Mouse (Mus musculus): ENCODE data around the gene Nat8f5. TPM values are rescaled to one million over a fixed set of nuclear protein-coding genes. Genes with fewer than 3 reads are reported as not detected.
"Not testable (repeated sequence)": the region's sequence is repeated elsewhere in the genome, so short reads cannot be mapped to it uniquely, and the experiment has no call there.

Gene Nat8f5
- not detected in 2 replicates for polyA plus RNA-seq (2015; fragmentation: Nextera tagmentation; extraction: Ambion mirVana)

DNA sequence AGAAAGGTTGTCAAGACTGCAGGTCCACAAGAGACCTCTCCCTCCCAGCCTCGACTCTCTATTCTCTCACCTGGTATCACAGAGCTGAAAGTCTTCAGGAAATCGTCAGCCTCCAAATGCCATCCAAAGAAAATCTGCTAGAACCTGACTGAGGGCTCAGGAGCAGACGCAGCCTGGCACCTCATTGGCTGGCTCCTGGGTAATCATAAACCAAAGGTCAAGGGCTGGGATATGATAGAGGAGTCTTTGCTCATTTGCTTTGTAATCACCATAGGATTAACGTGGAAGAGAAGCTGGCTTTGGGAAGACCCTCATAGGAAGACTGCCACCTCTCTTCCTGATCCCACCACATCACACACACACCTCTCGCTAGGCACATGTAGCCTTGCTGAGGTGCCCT, at the start of gene Nat8f5, which contains the start of gene Nat8f6:
Gene Nat8f5, minus strand, starts transcription at position 136 of the 400 bp plus-strand sequence.
Gene Nat8f6, minus strand, starts transcription at position 118 of the 400 bp plus-strand sequence.
- Histone ChIP-seq H3K4me1 (no peaks in the 10 kb centered on the region), H3K27me3 (no peaks in the 10 kb centered on the region), H3K9ac (replicated peaks) (no peak within 1 kb of the TSS), H3K9me3 (no peaks in the 10 kb centered on the region), H3K36me3 (no peaks in the 10 kb centered on the region), H3K4me3 (no peak within 1 kb of the TSS), H3K27ac (replicated peaks) (no peak within 1 kb of the TSS), H3K4me2 (replicated peaks) (no peak within 1 kb of the TSS)
- WGBS, result 85% methylated on average over 5 of the region's 5 CpGs
- no peak for ATAC-seq (replicated peaks)

DNA sequence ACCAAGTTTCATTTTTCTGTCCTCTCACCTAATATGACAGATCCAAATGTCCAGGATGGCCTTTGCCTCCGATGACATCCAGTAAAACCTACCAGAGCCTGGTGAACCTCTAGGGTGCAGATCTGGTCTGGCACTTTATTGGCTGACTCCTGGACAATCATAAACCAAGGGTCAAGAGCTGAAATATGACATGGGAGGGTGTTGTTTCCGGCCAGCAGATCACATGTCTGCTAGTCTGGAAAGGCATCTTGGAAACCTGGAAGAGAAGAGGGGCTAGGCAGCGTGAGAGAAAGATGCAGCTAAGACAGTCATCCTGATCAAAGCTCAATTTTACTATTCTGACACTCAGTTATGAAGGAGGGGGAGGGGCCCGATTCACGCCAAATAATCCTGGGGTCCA, 48.2 kb upstream of the Nat8f5 start, which contains the start of gene Nat8f2:
Gene Nat8f2, minus strand, starts transcription at position 153 of the 400 bp plus-strand sequence.
- H3K9ac ChIP-seq (replicated peaks); H3K36me3 ChIP-seq; H3K9me3 ChIP-seq; H3K4me2 ChIP-seq (replicated peaks); H3K4me1 ChIP-seq; H3K4me3 ChIP-seq; H3K27me3 ChIP-seq; ATAC-seq (replicated peaks); H3K27ac ChIP-seq (replicated peaks): not testable (repeated sequence)
- 87% methylated on average over 5 of the region's 5 CpGs for WGBS

DNA sequence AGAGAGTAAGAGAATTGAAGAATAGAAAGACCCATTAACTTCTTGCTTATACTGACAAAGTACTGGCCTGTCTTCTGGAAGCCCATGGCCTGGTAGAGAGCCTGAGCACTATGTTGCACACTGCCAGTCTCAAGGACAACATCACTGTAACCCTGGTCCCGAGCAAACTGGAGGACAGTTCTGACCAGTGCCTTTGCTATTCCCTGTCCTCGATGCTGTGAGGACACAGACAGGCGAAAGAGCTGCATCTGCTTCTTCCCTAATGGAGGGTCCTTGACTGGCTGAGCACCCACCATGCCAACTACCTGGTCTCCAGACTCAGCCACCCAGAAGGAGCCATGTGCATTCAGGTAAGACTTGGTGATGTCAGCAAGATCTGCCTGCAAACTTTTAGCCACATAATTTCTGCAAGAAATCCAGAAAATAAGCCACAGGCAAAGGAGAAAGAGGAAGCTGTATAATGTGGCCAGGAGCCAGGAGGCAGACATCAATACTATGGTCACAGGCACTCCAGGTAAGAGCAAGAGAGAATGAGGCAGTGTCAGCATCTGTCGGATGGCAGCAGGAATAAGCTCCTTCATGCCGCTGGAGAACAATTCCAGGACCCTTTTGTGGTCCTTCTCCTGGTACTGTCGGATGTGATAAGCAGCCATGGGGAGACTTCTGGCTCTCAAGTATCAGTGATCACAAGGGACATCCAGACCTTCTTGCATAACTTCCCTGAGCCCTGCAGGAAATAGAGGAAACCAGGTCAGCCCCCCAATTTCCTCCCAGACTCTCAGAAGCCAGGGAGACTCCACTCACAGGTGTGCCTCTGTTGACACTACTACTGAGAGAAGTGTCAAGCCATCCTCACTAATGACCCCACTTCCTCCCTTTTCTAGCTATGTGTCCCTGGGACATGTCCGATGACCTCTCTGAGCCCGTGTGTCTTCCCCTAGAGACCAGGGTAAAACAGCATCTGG, 47.2 kb upstream of the Nat8f5 start:
- Histone ChIP-seq H3K4me1 (no peaks in the 10 kb centered on the region), H3K27me3 (no peaks in the 10 kb centered on the region), H3K9ac (replicated peaks) (no peak overlapping the region), H3K9me3 (no peaks in the 10 kb centered on the region), H3K4me2 (replicated peaks) (no peak overlapping the region), H3K36me3 (no peaks in the 10 kb centered on the region), H3K27ac (replicated peaks) (no peak overlapping the region), H3K4me3 (no peak overlapping the region)
- ATAC-seq (replicated peaks), result no peak
- 91% methylated on average over 8 of the region's 8 CpGs for WGBS

DNA sequence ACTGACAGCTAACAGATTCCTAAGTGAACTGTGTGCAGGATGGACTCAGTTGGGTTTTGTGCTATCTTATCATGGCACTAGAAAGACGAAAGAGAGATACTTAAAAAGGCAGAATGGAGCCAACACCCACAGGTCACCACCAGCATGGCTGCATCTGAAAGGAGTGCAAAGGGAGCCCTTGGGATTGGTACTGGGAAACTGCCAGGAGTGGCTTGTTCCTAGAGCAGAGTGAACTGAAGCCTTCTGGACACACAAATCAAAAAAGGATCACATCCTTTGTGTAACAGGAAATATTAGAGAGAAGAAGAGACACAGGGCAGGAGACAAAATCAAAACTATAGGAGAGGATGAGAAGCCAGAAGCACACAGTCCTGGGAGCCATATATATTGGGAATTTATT, 46.2 kb upstream of the Nat8f5 start:
- ATAC-seq (replicated peaks); H3K4me1 ChIP-seq; H3K27ac ChIP-seq (replicated peaks); H3K4me3 ChIP-seq; H3K27me3 ChIP-seq; H3K9me3 ChIP-seq; H3K4me2 ChIP-seq (replicated peaks); H3K9ac ChIP-seq (replicated peaks); H3K36me3 ChIP-seq: not testable (repeated sequence)
- 71% methylated on average over 1 of the region's 1 CpGs for WGBS

DNA sequence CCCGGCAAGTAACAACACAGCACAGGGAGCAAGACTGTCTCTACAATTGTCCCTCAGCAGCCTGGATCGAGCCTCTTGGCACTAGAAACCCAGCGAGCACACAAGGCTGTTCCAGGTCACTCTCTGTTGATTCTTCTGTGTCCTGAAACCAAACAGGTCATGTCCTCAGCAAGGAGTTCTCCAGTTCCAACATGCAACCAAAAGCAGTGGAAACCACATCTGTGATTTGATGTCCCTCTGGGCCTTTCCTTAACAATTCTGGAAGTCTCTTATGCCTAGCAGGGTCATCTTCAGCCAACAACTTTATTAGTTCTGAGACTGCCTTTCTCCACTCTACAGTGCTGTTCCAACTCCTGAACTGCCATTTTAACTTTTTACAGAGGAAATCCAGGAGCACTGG, 45.4 kb upstream of the Nat8f5 start:
- H3K9me3 ChIP-seq; H3K4me3 ChIP-seq; H3K27ac ChIP-seq (replicated peaks); H3K27me3 ChIP-seq; H3K4me2 ChIP-seq (replicated peaks); ATAC-seq (replicated peaks); H3K9ac ChIP-seq (replicated peaks); H3K36me3 ChIP-seq; H3K4me1 ChIP-seq: not testable (repeated sequence)
- 89% methylated on average over 3 of the region's 3 CpGs for WGBS

DNA sequence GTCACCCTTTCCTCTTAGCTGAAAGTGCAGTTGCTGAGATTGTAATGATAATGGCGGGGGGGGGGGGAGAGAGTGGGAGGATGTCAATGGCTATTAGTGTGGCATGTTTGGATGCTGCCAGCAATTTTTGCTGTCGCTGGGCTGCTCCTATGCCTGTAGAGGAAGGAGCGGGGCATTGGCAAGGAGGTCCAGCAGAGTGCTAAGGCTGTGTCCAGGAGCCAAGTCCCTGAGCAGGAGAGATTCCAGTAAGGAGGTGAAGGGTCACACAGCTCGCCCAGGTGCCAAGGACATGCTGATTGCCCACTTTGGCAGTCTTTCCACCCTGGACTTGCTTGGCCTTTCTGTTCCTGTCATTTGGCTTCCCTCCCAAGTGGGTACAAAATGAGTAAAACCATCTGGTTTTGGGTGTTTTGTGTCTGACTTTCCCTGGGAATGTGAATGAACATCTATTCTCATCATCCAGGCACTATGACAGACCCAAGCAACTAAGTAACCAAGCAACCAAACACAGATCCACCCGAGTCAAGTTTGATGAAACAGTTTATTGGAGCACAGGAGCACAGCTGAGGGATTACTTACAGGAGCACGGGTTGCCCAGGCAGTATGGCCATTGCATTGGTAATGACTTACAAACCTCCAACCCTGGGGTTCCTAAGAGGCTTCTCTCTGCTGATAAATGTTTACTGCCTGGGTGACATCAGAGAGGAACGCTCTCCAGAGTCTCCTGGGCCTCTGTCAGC, 44.3 kb upstream of the Nat8f5 start:
- not testable (repeated sequence) for ATAC-seq (replicated peaks); H3K9me3 ChIP-seq; H3K4me1 ChIP-seq; H3K36me3 ChIP-seq; H3K4me2 ChIP-seq (replicated peaks); H3K9ac ChIP-seq (replicated peaks); H3K27ac ChIP-seq (replicated peaks); H3K4me3 ChIP-seq; H3K27me3 ChIP-seq
- 64% methylated on average over 6 of the region's 7 CpGs for WGBS

DNA sequence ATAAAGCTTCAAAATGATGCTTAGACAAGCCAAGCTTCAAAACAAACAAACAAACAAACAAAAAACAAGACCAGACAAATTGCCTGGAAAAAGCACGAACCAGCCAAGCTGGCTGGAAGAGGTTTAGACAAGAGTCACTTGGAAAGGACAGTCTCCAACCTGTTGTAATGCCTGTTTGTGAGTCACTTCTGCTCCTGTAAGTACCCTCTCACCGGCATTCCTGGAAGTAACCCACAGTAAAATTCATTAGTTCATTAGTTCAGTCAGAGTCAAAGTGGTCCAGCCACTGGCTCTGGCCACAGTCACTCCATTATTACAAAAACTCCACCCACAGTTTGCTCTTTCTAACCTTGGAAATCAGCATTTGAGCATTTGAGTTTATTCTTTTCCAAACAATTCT, 43.1 kb upstream of the Nat8f5 start:
- Histone ChIP-seq H3K27ac (replicated peaks) (no peak overlapping the region), H3K36me3 (no peaks in the 10 kb centered on the region), H3K27me3 (no peaks in the 10 kb centered on the region), H3K4me2 (replicated peaks) (no peak overlapping the region), H3K4me3 (no peak overlapping the region), H3K9me3 (no peaks in the 10 kb centered on the region), H3K4me1 (no peaks in the 10 kb centered on the region), H3K9ac (replicated peaks) (no peak overlapping the region)
- no peak for ATAC-seq (replicated peaks)
- 90% methylated on average over 2 of the region's 2 CpGs for WGBS

DNA sequence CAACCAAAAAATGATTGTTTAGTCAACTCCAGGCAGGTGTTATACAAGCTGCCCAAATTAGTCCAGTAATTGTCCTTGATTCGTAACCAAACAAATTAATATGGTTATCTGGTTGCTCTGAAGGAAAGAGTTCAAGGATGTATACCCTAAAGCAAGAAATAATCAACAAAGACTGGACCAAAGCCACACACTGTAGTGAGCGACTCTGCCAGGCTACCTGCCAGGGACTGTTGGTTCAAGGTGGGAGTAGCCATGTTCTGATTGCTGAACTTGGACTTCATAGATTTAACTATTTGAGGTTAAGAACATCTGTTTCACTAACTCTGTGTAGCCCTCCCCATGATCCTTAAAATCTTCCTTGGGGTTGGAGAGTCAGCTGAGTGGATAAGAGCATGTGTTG, 42.4 kb upstream of the Nat8f5 start:
- Histone ChIP-seq H3K27me3 (no peaks in the 10 kb centered on the region), H3K4me2 (replicated peaks) (no peak overlapping the region), H3K36me3 (no peaks in the 10 kb centered on the region), H3K4me3 (no peak overlapping the region), H3K9me3 (no peaks in the 10 kb centered on the region), H3K9ac (replicated peaks) (no peak overlapping the region), H3K4me1 (no peaks in the 10 kb centered on the region), H3K27ac (replicated peaks) (no peak overlapping the region)
- WGBS, result 71% methylated on average over 2 of the region's 2 CpGs
- no peak for ATAC-seq (replicated peaks)

DNA sequence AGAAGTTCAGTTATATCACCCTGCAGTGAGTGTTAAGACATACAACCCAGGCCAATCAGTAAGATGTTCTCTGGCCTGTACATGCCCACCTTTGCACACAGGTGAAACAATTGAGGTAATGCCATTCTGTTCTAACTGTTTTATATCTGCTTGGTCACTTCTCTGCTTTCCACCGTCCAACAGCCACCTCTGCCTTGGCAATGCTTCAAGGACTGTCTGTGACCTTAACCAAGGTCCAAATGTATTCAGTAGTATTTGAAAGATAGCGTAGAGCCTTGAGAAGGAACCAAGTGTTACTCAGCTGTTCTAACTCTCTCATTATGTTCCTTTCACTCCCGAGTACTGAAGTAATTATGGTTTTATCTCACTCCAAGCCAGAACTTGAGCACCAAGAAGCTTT, 41.8 kb upstream of the Nat8f5 start:
- H3K9me3 ChIP-seq, result no peaks in the 10 kb centered on the region
- no peaks in the 10 kb centered on the region for H3K4me1 ChIP-seq
- H3K27ac ChIP-seq (replicated peaks), result no peak overlapping the region
- H3K4me2 ChIP-seq (replicated peaks), result no peak overlapping the region
- 43% methylated on average over 3 of the region's 3 CpGs for WGBS
- H3K27me3 ChIP-seq, result no peaks in the 10 kb centered on the region
- no peaks in the 10 kb centered on the region for H3K36me3 ChIP-seq
- H3K4me3 ChIP-seq, result no peak overlapping the region
- ATAC-seq (replicated peaks), result no peak
- H3K9ac ChIP-seq (replicated peaks), result no peak overlapping the region

DNA sequence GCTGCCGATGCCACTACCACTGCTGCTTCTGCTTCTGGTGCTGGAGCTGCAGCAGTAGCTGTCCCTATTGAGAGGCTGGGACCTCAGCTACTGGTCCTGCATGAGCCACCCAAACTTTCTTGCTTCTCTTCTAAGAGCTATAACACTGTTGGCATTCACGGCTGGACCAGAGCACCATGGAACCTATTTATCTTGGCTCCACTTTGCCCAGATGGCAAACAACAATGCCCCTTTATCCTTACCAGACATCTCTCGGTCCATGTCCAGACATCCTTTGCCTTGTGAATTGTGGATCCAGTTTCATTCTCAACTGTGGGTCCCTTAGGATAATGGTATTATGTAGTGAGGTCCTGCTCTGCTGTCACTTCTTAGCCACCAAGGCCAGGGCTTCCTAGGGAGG, 40.5 kb upstream of the Nat8f5 start:
- H3K36me3 ChIP-seq, result no peaks in the 10 kb centered on the region
- no peaks in the 10 kb centered on the region for H3K27me3 ChIP-seq
- no peak overlapping the region for H3K27ac ChIP-seq (replicated peaks)
- H3K9me3 ChIP-seq, result no peaks in the 10 kb centered on the region
- no peaks in the 10 kb centered on the region for H3K4me1 ChIP-seq
- H3K4me2 ChIP-seq (replicated peaks), result no peak overlapping the region
- no peak for ATAC-seq (replicated peaks)
- WGBS, result 82% methylated on average over 3 of the region's 3 CpGs
- no peak overlapping the region for H3K9ac ChIP-seq (replicated peaks)
- no peak overlapping the region for H3K4me3 ChIP-seq

DNA sequence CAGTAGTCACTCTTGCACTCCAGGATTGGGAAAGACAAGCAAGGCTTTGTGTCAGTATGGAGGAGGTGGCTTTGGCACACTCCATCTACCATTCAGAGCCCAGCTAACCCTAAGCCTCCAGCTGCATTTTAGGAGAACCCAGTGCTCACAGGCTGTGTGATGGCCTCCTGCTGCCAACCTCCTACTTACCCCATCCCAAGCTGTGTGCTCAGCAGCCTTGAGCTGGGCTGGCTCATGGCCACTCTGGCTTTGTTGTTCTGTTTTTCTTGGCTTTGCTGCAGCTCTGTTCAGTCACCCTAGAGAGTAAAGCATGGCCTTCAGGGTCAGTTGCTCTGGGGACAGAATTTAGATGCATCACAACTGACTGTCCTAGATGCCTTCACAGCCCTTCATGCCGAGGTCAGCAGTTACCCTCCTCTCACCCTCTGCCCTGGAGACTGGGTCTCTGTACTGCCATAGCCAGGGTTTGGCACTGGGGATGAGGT, 35.5 kb upstream of the Nat8f5 start:
- Histone ChIP-seq H3K27ac (replicated peaks) (no peak overlapping the region), H3K9me3 (no peaks in the 10 kb centered on the region), H3K9ac (replicated peaks) (no peak overlapping the region), H3K4me1 (no peaks in the 10 kb centered on the region), H3K36me3 (no peaks in the 10 kb centered on the region), H3K4me2 (replicated peaks) (no peak overlapping the region), H3K27me3 (no peaks in the 10 kb centered on the region), H3K4me3 (no peak overlapping the region)
- 81% methylated on average over 1 of the region's 1 CpGs for WGBS
- peak; percentile 53; the same call in 1 of the 2 replicates for ATAC-seq (replicated peaks)

DNA sequence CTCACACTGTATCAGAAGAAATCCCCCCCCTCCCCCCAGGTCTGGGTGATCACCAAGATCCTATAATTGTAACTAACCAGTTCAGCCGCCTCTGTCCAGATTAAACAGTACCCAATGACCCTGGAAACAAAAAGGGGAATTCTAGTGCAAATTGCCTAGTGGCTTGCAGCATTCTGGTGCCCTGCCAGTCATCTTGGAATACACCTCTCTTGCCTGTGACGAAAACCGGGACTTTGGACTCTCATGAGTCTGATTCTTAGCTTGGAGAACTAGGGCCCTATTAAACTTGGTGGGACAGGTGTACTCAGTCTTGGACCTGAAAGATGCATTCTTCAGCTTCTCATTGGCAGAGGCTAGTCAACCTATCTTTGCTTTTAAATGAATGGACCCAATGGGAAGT, 32.7 kb upstream of the Nat8f5 start:
- no peak overlapping the region for H3K4me3 ChIP-seq
- no peak overlapping the region for H3K27ac ChIP-seq (replicated peaks)
- no peaks in the 10 kb centered on the region for H3K27me3 ChIP-seq
- no peaks in the 10 kb centered on the region for H3K9me3 ChIP-seq
- no peak for ATAC-seq (replicated peaks)
- no peak overlapping the region for H3K4me2 ChIP-seq (replicated peaks)
- H3K4me1 ChIP-seq, result no peaks in the 10 kb centered on the region
- H3K9ac ChIP-seq (replicated peaks), result no peak overlapping the region
- 68% methylated on average over 3 of the region's 3 CpGs for WGBS
- no peaks in the 10 kb centered on the region for H3K36me3 ChIP-seq

Data from forebrain, embryonic 15.5 days (tissue).